Mouse (Mus musculus) cortical plate, adult 2 months (tissue): ENCODE measurements at regions not wholly inside any gene's neighbourhood (a gene's known extent, or its start where the extent isn't known, plus 50 kb on each side); places are given as distances from the start of the nearest gene placed in this dataset.

Experiments used
- H3K27ac ChIP-seq: fragments of 200-500 bp; 2 replicates; pipeline ENCODE4 v1.5.1; 2012; ENCODE audit warnings: low read length, control low read depth, inconsistent platforms; ENCODE audit not compliant: insufficient read depth
- H3K4me1 ChIP-seq: fragments of 200-500 bp; 2 replicates; pipeline ENCODE4 v1.6.1; 2011; ENCODE audit warnings: low read length; ENCODE audit not compliant: control insufficient read depth, insufficient read depth
- H3K4me3 ChIP-seq: fragments of 200-500 bp; 2 replicates; pipeline ENCODE4 v1.5.1; 2011; ENCODE audit warnings: mild to moderate bottlenecking, low read length, control low read depth; ENCODE audit not compliant: insufficient read depth
- CTCF ChIP-seq: fragments of 200-500 bp; IDR thresholded peaks from 2 replicates; pipeline ENCODE4 v1.5.1; 2011; ENCODE audit warnings: mild to moderate bottlenecking, control low read depth, low read length; ENCODE audit not compliant: insufficient read depth; ENCODE audit errors: extremely low read depth
- POLR2A ChIP-seq: fragments of 200-500 bp; IDR thresholded peaks from 2 replicates; pipeline ENCODE4 v1.6.1; 2011; ENCODE audit warnings: mild to moderate bottlenecking, low read length, control low read depth; ENCODE audit not compliant: insufficient read depth; ENCODE audit errors: extremely low read depth

DNA sequence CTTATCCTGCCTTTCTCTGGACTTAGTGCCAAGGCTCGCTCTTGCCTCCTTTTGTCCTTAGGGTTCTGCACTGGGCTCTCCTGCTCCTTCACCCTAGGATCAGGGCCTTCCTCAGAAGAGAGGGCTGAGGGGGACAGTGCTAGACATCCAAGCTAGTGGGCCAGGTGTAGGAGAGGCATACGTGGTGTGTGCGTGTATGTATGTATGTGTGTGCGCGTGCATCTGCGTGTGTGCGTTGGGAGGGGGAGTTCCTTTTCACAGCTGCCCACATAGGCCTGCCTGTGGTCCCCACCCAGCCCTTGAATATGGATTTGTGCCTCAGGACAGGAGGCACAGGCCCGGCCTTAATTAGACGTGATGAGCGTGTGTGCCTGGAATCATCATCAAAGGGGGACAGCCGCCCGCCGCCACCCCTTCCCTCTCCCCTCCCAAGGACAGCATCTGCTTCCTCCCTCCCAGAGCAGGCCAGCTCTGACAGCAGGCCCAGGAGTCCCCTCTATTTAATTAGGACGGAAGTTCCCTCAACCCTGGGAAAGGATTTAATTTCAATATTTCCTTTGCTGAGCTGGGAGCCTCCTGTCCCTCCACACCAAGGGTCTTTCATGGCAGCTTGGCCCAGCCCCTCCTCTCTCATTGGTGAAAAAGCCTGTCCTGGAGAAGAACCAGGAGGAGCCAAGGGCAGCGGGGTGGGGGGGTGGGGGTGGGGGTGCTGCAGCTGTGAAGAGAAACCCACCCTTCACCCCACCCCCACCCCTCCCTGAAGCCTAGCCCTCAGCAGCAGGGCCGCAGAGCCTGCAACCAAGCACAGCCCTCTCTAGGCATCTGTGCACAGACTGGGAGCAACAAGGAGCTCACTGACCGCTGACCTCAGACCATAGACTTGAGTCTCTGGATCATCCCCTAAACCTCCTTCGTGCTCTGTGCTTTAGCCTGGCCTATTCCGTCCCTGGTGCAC is 155.8 kb upstream of the A530016L24Rik start:
- TF ChIP-seq CTCF (no peak), POLR2A (no peak)
- Histone ChIP-seq H3K27ac (no peak overlapping the region), H3K4me3 (no peak overlapping the region), H3K4me1 (peaks cover 11% of the 10 kb centered on the region)

DNA sequence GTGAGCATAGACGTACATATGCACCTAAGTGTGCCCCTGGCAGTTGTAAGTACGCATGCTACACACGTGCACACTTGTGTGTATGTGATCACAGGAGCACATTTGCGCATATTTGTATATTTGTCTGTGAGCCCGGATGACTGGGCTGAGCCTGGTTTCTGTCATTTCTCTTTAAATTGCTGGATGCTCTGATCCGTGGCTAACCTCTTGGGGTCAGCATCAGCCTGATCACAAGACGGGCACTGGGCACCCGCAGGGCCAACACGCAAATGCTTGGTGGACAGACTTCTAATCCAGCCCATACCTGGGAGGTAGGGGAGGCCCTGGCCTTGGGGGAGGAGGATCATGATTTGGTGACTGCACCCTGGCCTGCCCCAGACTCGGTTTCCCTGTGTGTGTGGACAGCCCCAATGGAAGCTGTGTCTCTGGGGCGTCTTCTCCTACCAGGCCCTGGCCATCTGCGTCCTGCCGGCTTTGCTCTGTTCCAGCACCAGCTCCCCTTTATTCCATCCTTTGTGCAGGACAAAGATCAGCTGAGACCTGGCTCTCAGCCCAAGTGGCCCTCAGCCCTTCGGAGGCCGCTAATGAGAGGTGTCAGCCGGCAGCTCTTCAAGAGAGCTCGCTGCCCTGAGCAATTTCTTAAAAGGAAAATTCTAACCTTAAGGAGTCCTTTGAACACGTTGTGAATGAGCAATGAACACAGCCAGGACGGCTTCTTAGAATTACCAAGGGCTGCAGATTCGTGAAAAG is 155.0 kb upstream of the A530016L24Rik start:
- no peak for TF ChIP-seq CTCF
- no peak for TF ChIP-seq POLR2A
- H3K4me1 ChIP-seq, result peaks cover 4% of the 10 kb centered on the region
- H3K27ac ChIP-seq, result no peak overlapping the region
- no peak overlapping the region for H3K4me3 ChIP-seq

DNA sequence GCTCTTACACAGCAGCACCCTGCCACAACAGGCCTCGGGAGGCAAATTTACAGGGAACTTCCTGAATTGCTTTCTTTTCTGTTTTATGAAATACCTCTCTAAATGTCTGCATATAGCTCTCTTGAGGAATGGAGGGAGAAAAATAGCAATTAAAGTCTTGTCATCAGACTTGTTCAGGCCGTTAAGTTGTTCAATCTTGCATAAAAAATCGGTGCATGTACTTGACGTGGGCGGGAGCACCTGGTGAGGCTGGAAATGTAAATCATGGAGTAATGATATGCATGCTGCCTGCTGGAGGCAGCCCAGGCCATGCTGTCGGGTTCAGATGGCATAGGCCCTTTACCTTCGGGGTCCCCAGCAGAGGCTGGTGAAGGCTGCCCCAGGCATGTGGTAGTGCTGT is 153.6 kb upstream of the A530016L24Rik start:
- Histone ChIP-seq H3K27ac (no peak overlapping the region), H3K4me1 (peaks cover 4% of the 10 kb centered on the region; the same call in 1 of the 2 replicates), H3K4me3 (no peak overlapping the region)
- TF ChIP-seq POLR2A (no peak), CTCF (no peak)

DNA sequence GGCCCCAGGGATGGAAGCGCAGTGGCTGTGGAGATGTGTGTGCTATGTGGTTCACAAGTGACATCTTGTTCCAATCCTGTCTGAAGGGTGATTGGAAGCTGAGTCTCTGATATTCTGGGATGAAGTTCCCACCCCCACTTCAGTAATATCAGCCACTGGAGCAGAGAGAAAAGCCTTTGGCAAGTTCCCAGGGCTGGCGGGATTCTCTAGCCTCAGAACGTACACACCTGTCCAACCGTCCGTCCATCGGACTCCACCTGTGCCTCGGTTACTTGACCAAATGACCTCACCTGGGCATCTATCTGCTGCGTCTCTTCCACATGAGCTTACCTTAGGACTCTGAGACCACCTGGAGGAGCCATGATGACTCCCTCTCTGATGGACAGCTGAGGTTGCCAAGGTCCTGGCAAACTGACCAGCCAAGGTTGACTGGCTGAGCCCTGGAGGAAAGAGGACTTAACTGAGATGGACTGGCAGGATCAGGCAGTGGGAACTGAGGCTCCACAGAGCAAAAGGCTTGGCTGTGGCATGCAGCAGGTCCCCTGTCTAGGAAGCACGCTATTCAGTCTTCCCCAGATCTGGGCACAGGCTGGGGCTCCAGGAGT is 152.5 kb upstream of the A530016L24Rik start:
- peaks cover 5% of the 10 kb centered on the region; the same call in 1 of the 2 replicates for H3K4me1 ChIP-seq
- H3K4me3 ChIP-seq, result no peak overlapping the region
- no peak overlapping the region for H3K27ac ChIP-seq
- TF ChIP-seq POLR2A, result no peak
- TF ChIP-seq CTCF, result no peak

DNA sequence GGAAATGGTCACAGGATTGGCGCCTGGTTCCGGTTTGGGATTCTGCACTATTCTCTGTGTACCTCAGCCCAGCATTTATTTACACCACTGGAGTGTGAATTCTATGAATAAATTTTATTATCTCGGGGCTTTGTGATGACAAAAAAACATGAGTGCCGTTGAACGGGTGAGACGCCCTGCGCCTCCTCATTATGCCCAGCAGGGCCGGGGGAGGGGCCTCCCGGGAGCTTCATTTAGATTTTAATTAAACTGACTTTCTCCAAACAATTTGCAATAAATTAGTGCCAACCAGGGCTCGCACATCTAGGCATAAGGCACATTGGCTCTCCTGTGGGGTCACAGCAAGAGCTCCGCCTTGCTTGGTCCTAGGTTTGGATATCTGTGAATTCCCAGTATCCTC is 151.8 kb upstream of the A530016L24Rik start:
- Histone ChIP-seq H3K4me3 (no peak overlapping the region), H3K4me1 (peaks cover 5% of the 10 kb centered on the region; the same call in 1 of the 2 replicates), H3K27ac (no peak overlapping the region)
- TF ChIP-seq CTCF (no peak), POLR2A (no peak)

DNA sequence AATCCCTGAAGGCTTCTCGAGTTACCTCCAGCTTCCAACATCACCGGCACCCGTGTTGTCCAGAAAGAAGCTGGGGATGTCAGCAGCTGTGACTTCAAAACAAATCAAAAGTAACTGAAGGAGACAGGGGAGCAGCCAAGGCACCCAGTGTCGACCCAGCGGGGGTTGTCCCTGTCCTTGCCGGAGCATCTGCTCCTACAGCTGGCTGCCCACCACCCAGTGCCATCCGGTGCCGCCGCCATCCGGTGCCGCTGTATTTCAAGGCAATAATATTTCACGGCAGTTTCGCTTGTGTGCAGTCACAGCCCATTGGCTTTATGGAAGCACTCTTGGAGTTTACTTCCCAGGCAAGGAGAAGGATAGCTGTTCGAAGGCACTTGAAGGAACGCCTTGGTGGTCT is 150.3 kb upstream of the A530016L24Rik start:
- Histone ChIP-seq H3K4me1 (peaks cover 5% of the 10 kb centered on the region; the same call in 1 of the 2 replicates), H3K27ac (no peak overlapping the region), H3K4me3 (no peak overlapping the region)
- TF ChIP-seq POLR2A (no peak), CTCF (no peak)

DNA sequence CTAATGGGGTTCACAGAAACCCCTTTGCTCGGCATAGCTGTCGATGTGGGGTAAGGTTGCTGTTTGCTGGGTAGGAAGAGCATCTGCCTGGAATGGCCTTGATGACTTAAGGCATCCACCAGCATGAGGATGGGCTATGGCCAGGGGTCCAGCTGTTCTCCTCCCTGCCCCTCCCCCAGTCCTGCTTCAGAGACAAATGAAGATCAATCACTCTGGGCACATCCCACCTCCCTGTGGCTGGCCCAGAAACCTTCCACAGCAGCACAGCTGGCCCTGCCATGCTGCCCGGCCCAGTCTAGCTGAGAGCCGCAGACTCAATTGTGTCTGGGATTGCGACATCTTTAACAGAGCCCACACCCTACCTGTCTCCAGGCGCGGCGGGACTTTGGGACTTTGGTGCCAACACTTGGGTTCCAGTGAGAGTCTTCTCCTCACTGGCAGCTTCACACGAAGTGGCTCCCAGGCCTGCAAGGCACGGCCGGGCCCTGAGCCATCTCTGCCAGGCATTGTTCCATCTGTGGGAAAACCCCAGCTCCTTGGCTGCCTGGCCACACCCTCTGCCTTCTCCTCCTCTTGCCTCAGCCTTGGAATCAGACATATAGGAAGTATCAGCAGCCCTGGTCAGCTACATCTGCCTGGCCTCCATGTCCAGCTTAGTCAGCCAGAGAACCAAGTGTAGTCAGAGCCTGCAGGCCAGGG is 149.6 kb upstream of the A530016L24Rik start:
- H3K27ac ChIP-seq, result no peak overlapping the region
- TF ChIP-seq CTCF (no peak), POLR2A (no peak)
- peaks cover 5% of the 10 kb centered on the region; the same call in 1 of the 2 replicates for H3K4me1 ChIP-seq
- no peak overlapping the region for H3K4me3 ChIP-seq

DNA sequence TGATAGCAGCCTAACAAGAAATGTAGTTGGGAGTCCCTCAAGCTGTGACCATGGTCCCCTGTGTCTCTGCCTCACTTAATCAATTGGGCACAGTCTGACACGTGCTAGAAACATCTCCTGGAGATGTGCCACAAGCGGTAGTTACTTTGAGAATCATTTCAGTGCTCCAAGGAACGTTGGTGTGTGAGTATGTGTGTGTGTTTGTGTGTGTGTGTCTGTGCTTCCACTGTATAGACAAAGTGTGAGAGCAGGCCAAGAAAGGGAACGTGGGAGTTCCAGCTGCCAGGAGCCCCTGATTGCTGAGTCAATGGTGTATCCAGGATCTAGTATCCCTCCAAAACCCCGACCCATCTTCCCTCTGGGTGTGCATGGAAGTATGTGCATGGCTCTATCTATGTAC is 149.0 kb upstream of the A530016L24Rik start:
- Histone ChIP-seq H3K4me3 (no peak overlapping the region), H3K4me1 (peaks cover 5% of the 10 kb centered on the region; the same call in 1 of the 2 replicates), H3K27ac (no peak overlapping the region)
- TF ChIP-seq POLR2A (no peak), CTCF (no peak)
